Mouse (Mus musculus): ENCODE results near the gene Gm5640. TPM values are rescaled to one million over a fixed set of nuclear protein-coding genes. Genes with fewer than 3 reads are reported as not detected.
A peak's percentile ranks its signal among the peaks of the same experiment; 100 is the strongest.
"Not testable (repeated sequence)": the region's sequence is repeated elsewhere in the genome, so short reads cannot be mapped to it uniquely, and the experiment has no call there.

The Gm5640 gene
- under 1 TPM; 0.43 to 0.73 (median 0.60) TPM for total RNA-seq (2022)

GRCm38 (mm10) chrX:74645466-74646323, at the start of gene Gm5640:
Gene Gm5640, minus strand, starts transcription at chrX:74645635.
- peak in 1 of 2 experiments; percentile 45 for DNase-seq (ENCODE audit: low spot score in 2 of 2)

GRCm38 (mm10) chrX:74646393-74646792, 958 bp upstream of the Gm5640 start:
- not testable (repeated sequence) for DNase-seq (ENCODE audit: low spot score in 2 of 2)

GRCm38 (mm10) chrX:74592379-74592778, 53.1 kb downstream of the Gm5640 start, which contains the start of gene Olfr1325:
Gene Olfr1325, plus strand, starts transcription at chrX:74592679.
- DNase-seq (ENCODE audit: low spot score in 2 of 2) = no peak

Other genes with a start within 250 kb of the Gm5640 start
- 10 to 100 TPM; 28.2 to 36.7 (median 30.9) TPM for gene G6pdx, start 216.4 kb downstream of the Gm5640 start, total RNA-seq (2022)
- not detected for gene Gm6880, start 164.2 kb downstream of the Gm5640 start, total RNA-seq (2022)
- not detected for gene Olfr1326-ps1, start 70.7 kb downstream of the Gm5640 start, total RNA-seq (2022)
- gene Olfr1325, start 53.0 kb downstream of the Gm5640 start, total RNA-seq (2022) = not detected
- gene Gm6890, start 95.3 kb upstream of the Gm5640 start, total RNA-seq (2022) = not detected
- gene Gm5936, start 191.6 kb upstream of the Gm5640 start, total RNA-seq (2022) = under 1 TPM in 3 of 4 experiments, not detected in 1; 0.11 to 0.52 (median 0.38) TPM